Mouse (Mus musculus): Measurements from ENCODE around the gene Zfyve9.

GRCm38 (mm10) chr4:108826096-108826495 lies 45.5 kb upstream of the Zfyve9 start:
- no peak for TF ChIP-seq POLR2A (IDR thresholded peaks at IDR 0.05; ENCODE audit: insufficient read depth, low read depth, low read length)
- no peak for TF ChIP-seq CTCF (IDR thresholded peaks at IDR 0.05)
- no peak for TF ChIP-seq EP300 (IDR thresholded peaks at IDR 0.05; ENCODE audit: insufficient read depth, low read depth, low read length)
